Mouse (Mus musculus): ENCODE measurements around the gene Gm16181. TPM values are rescaled to one million over a fixed set of nuclear protein-coding genes. Genes with fewer than 3 reads are reported as not detected.

Gene Gm16181
- polyA plus RNA-seq, 1 experiment = not detected

- Histone ChIP-seq H3K79me3 (ENCODE audit: low read depth) (peaks cover 62% of the 10 kb centered on the region), H3K4me3 (ENCODE audit: insufficient read depth, poor library complexity, severe bottlenecking) (no peak overlapping the region), H3K36me3 (ENCODE audit: control insufficient read depth, insufficient read depth) (peaks cover 81% of the 10 kb centered on the region), H3ac (ENCODE audit: control insufficient read depth, insufficient read length, low read depth) (no peak overlapping the region), H3K79me2 (ENCODE audit: control insufficient read depth, insufficient read depth) (peaks cover 92% of the 10 kb centered on the region), H3K27me3 (ENCODE audit: control insufficient read depth, insufficient read depth, insufficient read length) (no peaks in the 10 kb centered on the region)
- TF ChIP-seq USF1 (IDR thresholded peaks at IDR 0.05; ENCODE audit: low read depth) = no peak
- no peak for TF ChIP-seq MYOG (IDR thresholded peaks at IDR 0.05; ENCODE audit: control insufficient read depth, extremely low read depth, insufficient read length)
- no peak for TF ChIP-seq FOSL1 (IDR thresholded peaks at IDR 0.05; ENCODE audit: insufficient read depth, low read length, poor library complexity, severe bottlenecking)
- no peak for TF ChIP-seq CEBPB (IDR thresholded peaks at IDR 0.05; ENCODE audit: low read depth)
- TF ChIP-seq MYOD1 (IDR thresholded peaks at IDR 0.05; ENCODE audit: control insufficient read depth, insufficient read length, low read depth) = no peak
- no peak for TF ChIP-seq CTCF (IDR thresholded peaks at IDR 0.05; ENCODE audit: control insufficient read depth, insufficient read depth, insufficient read length)
- TF ChIP-seq MAX (IDR thresholded peaks at IDR 0.05) = no peak
Measured at GRCm38 (mm10) chr17:35245731-35246623, 25.3 kb downstream of the Gm16181 start.

- Histone ChIP-seq H3K79me2 (ENCODE audit: control insufficient read depth, insufficient read depth) (peaks cover 91% of the 10 kb centered on the region), H3K79me3 (ENCODE audit: low read depth) (peaks cover 60% of the 10 kb centered on the region), H3ac (ENCODE audit: control insufficient read depth, insufficient read length, low read depth) (no peak overlapping the region), H3K36me3 (ENCODE audit: control insufficient read depth, insufficient read depth) (peaks cover 90% of the 10 kb centered on the region), H3K27me3 (ENCODE audit: control insufficient read depth, insufficient read depth, insufficient read length) (no peaks in the 10 kb centered on the region), H3K4me3 (ENCODE audit: insufficient read depth, poor library complexity, severe bottlenecking) (no peak overlapping the region)
- TF ChIP-seq USF1 (IDR thresholded peaks at IDR 0.05; ENCODE audit: low read depth) = no peak
- no peak for TF ChIP-seq MYOG (IDR thresholded peaks at IDR 0.05; ENCODE audit: control insufficient read depth, extremely low read depth, insufficient read length)
- no peak for TF ChIP-seq FOSL1 (IDR thresholded peaks at IDR 0.05; ENCODE audit: insufficient read depth, low read length, poor library complexity, severe bottlenecking)
- no peak for TF ChIP-seq CTCF (IDR thresholded peaks at IDR 0.05; ENCODE audit: control insufficient read depth, insufficient read depth, insufficient read length)
- no peak for TF ChIP-seq CEBPB (IDR thresholded peaks at IDR 0.05; ENCODE audit: low read depth)
- no peak for TF ChIP-seq MAX (IDR thresholded peaks at IDR 0.05)
- TF ChIP-seq MYOD1 (IDR thresholded peaks at IDR 0.05; ENCODE audit: control insufficient read depth, insufficient read length, low read depth) = no peak
Measured at GRCm38 (mm10) chr17:35247144-35247543, 26.5 kb downstream of the Gm16181 start.

DNA sequence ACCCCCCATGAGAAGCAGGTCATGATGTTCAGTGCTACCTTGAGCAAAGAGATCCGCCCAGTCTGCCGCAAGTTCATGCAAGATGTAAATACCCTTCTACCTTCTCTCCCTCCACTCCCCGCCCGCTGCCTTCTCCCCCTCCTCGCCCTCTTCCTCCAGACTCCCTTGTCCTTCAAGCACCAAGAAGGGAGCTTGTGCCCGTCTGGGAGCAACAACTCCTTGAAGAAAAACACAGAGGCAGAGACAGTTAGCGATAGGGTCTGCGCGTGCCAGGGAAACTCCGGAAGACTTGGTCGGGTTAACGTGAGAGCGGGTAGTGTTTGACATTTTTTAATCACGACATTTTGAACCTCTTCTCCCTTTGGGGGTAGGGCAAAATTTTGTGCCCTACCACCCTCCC, 28.4 kb downstream of the Gm16181 start:
- TF ChIP-seq FOSL1 (IDR thresholded peaks at IDR 0.05; ENCODE audit: insufficient read depth, low read length, poor library complexity, severe bottlenecking) (no peak), MYOG (IDR thresholded peaks at IDR 0.05; ENCODE audit: control insufficient read depth, extremely low read depth, insufficient read length) (no peak), CEBPB (IDR thresholded peaks at IDR 0.05; ENCODE audit: low read depth) (no peak), CTCF (IDR thresholded peaks at IDR 0.05; ENCODE audit: control insufficient read depth, insufficient read depth, insufficient read length) (no peak), USF1 (IDR thresholded peaks at IDR 0.05; ENCODE audit: low read depth) (no peak), MYOD1 (IDR thresholded peaks at IDR 0.05; ENCODE audit: control insufficient read depth, insufficient read length, low read depth) (no peak), MAX (IDR thresholded peaks at IDR 0.05) (no peak)

GRCm38 (mm10) chr17:35249451-35250197, 29.0 kb downstream of the Gm16181 start:
- no peak for TF ChIP-seq MYOD1 (IDR thresholded peaks at IDR 0.05; ENCODE audit: control insufficient read depth, insufficient read length, low read depth)
- TF ChIP-seq USF1 (IDR thresholded peaks at IDR 0.05; ENCODE audit: low read depth) = no peak
- no peak for TF ChIP-seq FOSL1 (IDR thresholded peaks at IDR 0.05; ENCODE audit: insufficient read depth, low read length, poor library complexity, severe bottlenecking)
- no peak for TF ChIP-seq CEBPB (IDR thresholded peaks at IDR 0.05; ENCODE audit: low read depth)
- no peak for TF ChIP-seq MAX (IDR thresholded peaks at IDR 0.05)
- TF ChIP-seq MYOG (IDR thresholded peaks at IDR 0.05; ENCODE audit: control insufficient read depth, extremely low read depth, insufficient read length) = no peak
- TF ChIP-seq CTCF (IDR thresholded peaks at IDR 0.05; ENCODE audit: control insufficient read depth, insufficient read depth, insufficient read length) = no peak
- H3K36me3 ChIP-seq (ENCODE audit: control insufficient read depth, insufficient read depth) = peaks cover 95% of the 10 kb centered on the region
- no peak overlapping the region for H3ac ChIP-seq (ENCODE audit: control insufficient read depth, insufficient read length, low read depth)
- H3K79me3 ChIP-seq (ENCODE audit: low read depth) = peaks cover 35% of the 10 kb centered on the region
- no peaks in the 10 kb centered on the region for H3K27me3 ChIP-seq (ENCODE audit: control insufficient read depth, insufficient read depth, insufficient read length)
- H3K79me2 ChIP-seq (ENCODE audit: control insufficient read depth, insufficient read depth) = peaks cover 67% of the 10 kb centered on the region
- H3K4me3 ChIP-seq (ENCODE audit: insufficient read depth, poor library complexity, severe bottlenecking) = no peak overlapping the region

More for the DNA sequence above, 28.4 kb downstream of the Gm16181 start:
- peaks cover 73% of the 10 kb centered on the region for H3K79me2 ChIP-seq (ENCODE audit: control insufficient read depth, insufficient read depth)
- no peak overlapping the region for H3ac ChIP-seq (ENCODE audit: control insufficient read depth, insufficient read length, low read depth)
- H3K27me3 ChIP-seq (ENCODE audit: control insufficient read depth, insufficient read depth, insufficient read length) = no peaks in the 10 kb centered on the region
- H3K4me3 ChIP-seq (ENCODE audit: insufficient read depth, poor library complexity, severe bottlenecking) = no peak overlapping the region
- peaks cover 42% of the 10 kb centered on the region for H3K79me3 ChIP-seq (ENCODE audit: low read depth)
- H3K36me3 ChIP-seq (ENCODE audit: control insufficient read depth, insufficient read depth) = peaks cover 96% of the 10 kb centered on the region

DNA sequence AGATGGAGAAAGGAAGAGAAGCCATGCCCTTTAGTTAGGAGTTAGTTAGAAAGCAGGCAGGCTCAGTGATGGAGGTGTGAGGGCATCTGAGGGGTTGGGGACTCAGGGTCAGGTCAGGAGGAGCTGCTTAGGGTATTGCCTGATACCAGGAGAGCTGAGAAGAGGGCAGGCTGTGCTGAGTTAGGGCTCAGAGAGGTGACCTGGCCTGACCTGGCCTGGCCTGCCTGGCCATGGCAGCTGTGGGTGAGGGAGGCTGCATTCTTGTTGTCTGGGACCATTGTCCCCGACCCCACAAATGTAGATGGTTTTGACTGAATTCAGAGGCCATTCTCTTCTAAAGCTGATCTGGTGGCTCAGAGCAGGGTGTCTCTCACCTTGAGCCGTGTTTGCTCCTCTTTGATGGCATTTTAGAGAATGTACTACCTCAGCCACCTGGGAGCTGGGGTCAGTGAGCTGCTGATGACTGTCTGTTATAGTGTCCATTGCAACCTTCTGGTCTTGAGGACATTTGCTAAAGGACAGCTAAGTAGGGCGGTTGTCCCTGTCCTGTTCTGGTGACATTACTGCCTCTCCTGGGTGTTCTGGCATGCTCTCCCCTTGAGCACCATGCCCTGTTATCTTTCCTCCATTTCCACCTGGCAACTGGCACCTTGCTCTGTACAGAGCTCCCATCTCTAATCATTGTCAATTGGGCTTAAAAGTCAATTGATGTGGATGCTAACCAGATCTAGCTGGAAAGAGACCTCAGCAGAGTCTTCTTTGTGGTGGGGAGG, 29.9 kb downstream of the Gm16181 start:
- H3K36me3 ChIP-seq (ENCODE audit: control insufficient read depth, insufficient read depth) = peaks cover 87% of the 10 kb centered on the region
- no peak overlapping the region for H3ac ChIP-seq (ENCODE audit: control insufficient read depth, insufficient read length, low read depth)
- H3K4me3 ChIP-seq (ENCODE audit: insufficient read depth, poor library complexity, severe bottlenecking) = no peak overlapping the region
- H3K79me2 ChIP-seq (ENCODE audit: control insufficient read depth, insufficient read depth) = peaks cover 58% of the 10 kb centered on the region
- TF ChIP-seq CTCF (IDR thresholded peaks at IDR 0.05; ENCODE audit: control insufficient read depth, insufficient read depth, insufficient read length) (no peak), FOSL1 (IDR thresholded peaks at IDR 0.05; ENCODE audit: insufficient read depth, low read length, poor library complexity, severe bottlenecking) (no peak), MAX (IDR thresholded peaks at IDR 0.05) (no peak), MYOD1 (IDR thresholded peaks at IDR 0.05; ENCODE audit: control insufficient read depth, insufficient read length, low read depth) (no peak)
- H3K27me3 ChIP-seq (ENCODE audit: control insufficient read depth, insufficient read depth, insufficient read length) = no peaks in the 10 kb centered on the region
- peaks cover 26% of the 10 kb centered on the region for H3K79me3 ChIP-seq (ENCODE audit: low read depth)

Measured in C2C12 (cell line).